Mouse (Mus musculus): ENCODE measurements around the gene 1700020L24Rik. TPM values are rescaled to one million over a fixed set of nuclear protein-coding genes. Genes with fewer than 3 reads are reported as not detected.

1700020L24Rik gene
- polyA plus RNA-seq (2016; fragmentation: Nextera tagmentation; extraction: Ambion mirVana): 0.68 TPM in 1 of 2 replicates, not detected in the other

DNA sequence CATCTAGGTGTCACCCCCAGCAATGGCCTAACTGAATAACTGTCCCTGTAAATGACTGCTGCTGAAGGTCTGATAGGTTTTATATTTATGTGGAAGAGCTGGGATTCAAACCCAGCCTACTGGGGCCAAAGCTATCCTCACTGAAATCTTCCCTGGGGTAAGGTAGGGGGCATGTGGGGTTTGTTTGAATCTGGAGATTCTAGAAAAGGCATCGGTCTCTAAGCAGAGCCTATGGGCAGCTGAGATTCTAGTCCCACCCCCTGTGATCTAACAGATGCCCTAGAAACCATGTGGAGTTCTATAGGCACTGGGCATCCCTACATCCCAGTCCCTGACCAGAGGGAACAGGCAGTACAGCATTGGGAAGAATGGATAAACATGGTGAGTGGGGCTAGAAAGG lies at the start of gene 1700020L24Rik:
Gene 1700020L24Rik (plus strand): TSS at position 301 of the 400 bp plus-strand sequence.
- 95% methylated on average over 1 of the region's 1 CpGs for WGBS
- H3K36me3 ChIP-seq (replicated peaks): no peaks in the 10 kb centered on the region
- no peaks in the 10 kb centered on the region for H3K9me3 ChIP-seq
- H3K4me1 ChIP-seq: peaks cover 16% of the 10 kb centered on the region
- H3K27me3 ChIP-seq (replicated peaks; ENCODE audit: low read depth, poor library complexity, severe bottlenecking): peaks cover 39% of the 10 kb centered on the region
- DNase-seq (ENCODE audit: low spot score): no peak
- no peak within 1 kb of the TSS for H3K27ac ChIP-seq (replicated peaks)
- H3K4me3 ChIP-seq: no peak within 1 kb of the TSS

DNA sequence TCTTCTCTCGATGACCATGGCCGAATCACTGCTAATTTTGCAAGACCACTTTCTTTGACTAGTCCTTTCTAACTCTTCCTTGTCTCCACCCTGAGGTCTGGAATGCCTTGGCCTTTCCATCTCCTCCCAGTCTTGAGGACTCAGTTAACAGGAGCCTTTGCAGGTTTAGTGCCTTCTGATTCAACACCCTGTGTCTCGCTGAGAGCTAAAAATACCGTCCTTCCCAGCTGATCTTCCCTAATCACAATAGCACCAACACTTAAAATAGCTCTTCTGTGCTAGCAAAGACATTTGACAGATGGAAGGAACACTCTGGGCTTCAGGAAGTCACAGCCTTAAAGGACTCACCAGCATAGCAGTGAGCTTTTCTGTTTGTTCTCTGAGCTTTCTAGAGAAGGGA lies 44.4 kb upstream of the 1700020L24Rik start:
- DNase-seq (ENCODE audit: low spot score): no peak
- Histone ChIP-seq H3K4me1 (0 out of 2 replicates have a peak, but pooled peaks cover 6% of the 10 kb centered on the region), H3K4me3 (no peak overlapping the region), H3K27ac (replicated peaks) (no peak overlapping the region), H3K36me3 (replicated peaks) (peaks cover 84% of the 10 kb centered on the region), H3K9me3 (no peaks in the 10 kb centered on the region), H3K27me3 (replicated peaks; ENCODE audit: low read depth, poor library complexity, severe bottlenecking) (no peaks in the 10 kb centered on the region)
- WGBS: 91% methylated on average over 4 of the region's 4 CpGs

DNA sequence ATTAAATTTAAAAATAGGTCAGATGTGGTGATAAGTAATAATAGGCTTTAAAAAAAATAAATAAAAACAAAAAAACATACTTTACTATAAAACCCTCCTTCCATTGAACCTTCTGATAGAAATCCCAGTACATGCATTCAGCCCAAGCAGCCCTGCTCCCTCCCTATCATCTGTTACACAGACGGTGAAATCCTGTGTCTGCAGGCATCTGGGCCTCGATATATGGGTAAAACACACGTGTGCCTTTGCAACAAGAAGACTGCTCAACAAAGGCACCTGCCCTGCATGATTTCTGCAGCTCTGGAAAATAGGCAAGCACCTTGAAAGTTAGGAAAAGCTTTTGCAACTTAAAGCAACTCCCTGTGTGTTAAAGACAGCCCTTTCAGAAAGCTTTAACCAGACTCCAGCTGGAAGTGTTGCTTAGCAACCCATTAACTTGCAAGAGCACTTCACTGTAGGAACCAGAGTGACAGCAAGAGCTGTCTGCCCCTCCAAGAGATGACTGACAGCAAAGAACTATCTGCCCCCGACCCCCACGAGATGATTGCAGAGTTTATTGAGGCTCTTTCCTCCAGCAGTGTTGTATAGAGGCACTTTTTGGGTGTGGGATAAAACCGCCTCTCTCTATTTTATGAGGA lies 42.6 kb upstream of the 1700020L24Rik start:
- 47% methylated on average over 6 of the region's 6 CpGs for WGBS
- DNase-seq (ENCODE audit: low spot score): no peak
- no peak overlapping the region for H3K27ac ChIP-seq (replicated peaks)
- no peaks in the 10 kb centered on the region for H3K27me3 ChIP-seq (replicated peaks; ENCODE audit: low read depth, poor library complexity, severe bottlenecking)
- peaks cover 87% of the 10 kb centered on the region for H3K36me3 ChIP-seq (replicated peaks)
- 0 out of 2 replicates have a peak, but pooled peaks cover 6% of the 10 kb centered on the region for H3K4me1 ChIP-seq
- no peak overlapping the region for H3K4me3 ChIP-seq
- no peaks in the 10 kb centered on the region for H3K9me3 ChIP-seq

DNA sequence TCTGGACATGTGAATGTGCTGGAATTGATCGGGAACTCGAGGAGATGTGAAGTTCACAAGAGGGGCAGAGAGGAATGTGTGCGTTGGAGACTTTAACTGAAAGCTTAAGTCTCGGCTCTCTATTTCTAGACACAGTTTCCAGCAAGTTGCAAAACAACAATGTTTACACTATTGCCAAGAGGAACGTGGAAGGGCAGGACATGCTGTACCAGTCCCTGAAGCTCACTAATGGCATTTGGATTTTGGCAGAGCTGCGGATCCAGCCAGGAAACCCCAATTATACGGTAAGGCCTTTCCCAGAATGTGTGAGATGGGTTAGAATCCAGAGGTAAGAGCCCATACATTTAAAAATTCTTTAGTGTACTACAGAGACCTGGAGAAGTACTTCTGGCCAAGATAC lies 39.9 kb upstream of the 1700020L24Rik start:
- 0 out of 2 replicates have a peak, but pooled peaks cover 6% of the 10 kb centered on the region for H3K4me1 ChIP-seq
- no peak for DNase-seq (ENCODE audit: low spot score)
- no peak overlapping the region for H3K27ac ChIP-seq (replicated peaks)
- no peaks in the 10 kb centered on the region for H3K9me3 ChIP-seq
- no peaks in the 10 kb centered on the region for H3K27me3 ChIP-seq (replicated peaks; ENCODE audit: low read depth, poor library complexity, severe bottlenecking)
- peaks cover 78% of the 10 kb centered on the region for H3K36me3 ChIP-seq (replicated peaks)
- 92% methylated on average over 7 of the region's 7 CpGs for WGBS
- no peak overlapping the region for H3K4me3 ChIP-seq

DNA sequence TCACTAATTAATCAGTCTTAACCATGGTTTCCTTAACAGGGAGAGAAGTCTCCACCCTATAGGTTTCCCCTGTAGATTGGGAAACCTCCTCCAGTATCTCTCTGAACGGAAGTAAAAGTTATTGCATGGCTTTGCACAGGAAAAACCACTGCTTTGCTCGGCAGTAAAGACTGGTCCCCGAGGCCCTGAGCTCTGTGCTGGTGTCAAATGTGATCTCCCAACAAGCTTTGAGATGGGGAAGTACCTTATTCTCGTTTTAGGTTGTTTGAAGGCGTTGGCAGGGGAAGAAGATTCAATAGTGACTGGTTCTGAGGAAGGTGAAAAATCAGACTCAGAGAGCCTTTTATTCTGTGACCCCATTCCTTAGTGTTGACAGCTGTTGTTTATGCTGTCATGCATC lies 38.8 kb upstream of the 1700020L24Rik start:
- H3K27ac ChIP-seq (replicated peaks): no peak overlapping the region
- H3K4me3 ChIP-seq: no peak overlapping the region
- DNase-seq (ENCODE audit: low spot score): no peak
- H3K27me3 ChIP-seq (replicated peaks; ENCODE audit: low read depth, poor library complexity, severe bottlenecking): no peaks in the 10 kb centered on the region
- H3K9me3 ChIP-seq: no peaks in the 10 kb centered on the region
- H3K36me3 ChIP-seq (replicated peaks): peaks cover 78% of the 10 kb centered on the region
- WGBS: 81% methylated on average over 5 of the region's 5 CpGs
- H3K4me1 ChIP-seq: 0 out of 2 replicates have a peak, but pooled peaks cover 6% of the 10 kb centered on the region

DNA sequence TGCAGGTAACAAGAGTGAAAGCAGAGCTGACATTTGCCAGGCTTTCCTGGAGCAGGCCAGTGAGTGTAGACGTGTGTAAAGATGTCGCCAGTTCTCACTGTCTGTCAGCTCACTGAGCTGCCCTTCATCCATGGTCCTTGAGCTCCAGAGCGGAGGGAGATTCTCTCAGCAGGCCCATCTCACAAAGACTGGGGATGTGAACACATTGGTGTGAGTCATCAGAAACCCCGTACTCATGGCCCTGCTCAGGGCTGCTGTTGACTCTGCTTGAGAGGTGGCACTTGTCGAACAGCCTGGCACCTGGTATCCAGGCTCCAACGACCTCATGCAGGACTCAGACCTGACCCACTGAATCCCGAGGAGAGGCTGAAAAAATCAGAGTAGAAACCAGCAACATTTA lies 33.7 kb upstream of the 1700020L24Rik start:
- Histone ChIP-seq H3K36me3 (replicated peaks) (peaks cover 50% of the 10 kb centered on the region), H3K9me3 (no peaks in the 10 kb centered on the region), H3K4me1 (peaks cover 8% of the 10 kb centered on the region), H3K4me3 (no peak overlapping the region), H3K27ac (replicated peaks) (no peak overlapping the region), H3K27me3 (replicated peaks; ENCODE audit: low read depth, poor library complexity, severe bottlenecking) (peaks cover 4% of the 10 kb centered on the region; the same call in 1 of the 2 replicates)
- DNase-seq (ENCODE audit: low spot score): no peak
- 88% methylated on average over 7 of the region's 7 CpGs for WGBS

DNA sequence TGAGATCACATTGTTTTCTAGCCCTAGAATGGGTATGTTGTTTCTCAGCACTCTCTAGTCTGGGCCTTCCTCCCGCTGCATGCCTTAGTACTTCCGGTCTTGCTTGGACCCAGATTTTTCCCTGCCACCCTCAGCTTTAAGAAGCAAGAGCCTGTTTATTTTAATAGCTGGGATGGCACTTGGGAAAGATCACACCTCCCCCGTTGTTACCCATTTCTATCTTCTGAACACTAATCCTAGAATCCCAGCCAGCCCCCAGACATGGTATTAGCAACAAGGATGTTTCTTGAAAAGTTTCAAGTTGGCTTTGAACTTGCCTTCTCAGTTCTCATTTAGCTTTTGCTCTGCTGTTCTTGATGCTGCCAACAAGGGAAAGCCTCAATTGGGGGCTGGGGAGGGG lies 31.1 kb upstream of the 1700020L24Rik start:
- Histone ChIP-seq H3K4me1 (peaks cover 25% of the 10 kb centered on the region), H3K9me3 (no peaks in the 10 kb centered on the region), H3K4me3 (no peak overlapping the region), H3K36me3 (replicated peaks) (peaks cover 30% of the 10 kb centered on the region), H3K27me3 (replicated peaks; ENCODE audit: low read depth, poor library complexity, severe bottlenecking) (peaks cover 20% of the 10 kb centered on the region), H3K27ac (replicated peaks) (no peak overlapping the region)
- no peak for DNase-seq (ENCODE audit: low spot score)
- 63% methylated on average over 3 of the region's 3 CpGs for WGBS

DNA sequence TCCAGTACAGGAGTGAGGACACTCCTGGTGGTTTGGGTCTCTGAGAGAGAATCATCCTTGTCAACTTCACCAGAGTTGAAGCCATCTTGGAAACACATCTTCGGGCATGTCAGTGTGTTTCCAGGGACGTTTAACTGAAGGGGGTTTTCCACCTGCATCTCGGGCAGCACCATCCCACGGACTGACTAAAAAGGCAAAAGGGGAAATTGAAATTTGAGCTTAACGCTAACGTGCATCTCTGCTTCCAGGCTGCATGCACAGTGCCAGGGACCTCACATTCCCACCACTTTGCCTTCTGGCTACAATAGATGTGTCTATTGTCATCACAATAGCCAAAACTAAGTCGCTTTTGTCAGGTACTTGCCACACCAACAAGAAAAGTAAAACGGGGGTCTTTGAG lies 29.2 kb upstream of the 1700020L24Rik start:
- H3K4me3 ChIP-seq: no peak overlapping the region
- 37% methylated on average over 8 of the region's 8 CpGs for WGBS
- H3K4me1 ChIP-seq: peaks cover 25% of the 10 kb centered on the region
- H3K27me3 ChIP-seq (replicated peaks; ENCODE audit: low read depth, poor library complexity, severe bottlenecking): peaks cover 36% of the 10 kb centered on the region
- H3K27ac ChIP-seq (replicated peaks): no peak overlapping the region
- no peaks in the 10 kb centered on the region for H3K9me3 ChIP-seq
- no peak for DNase-seq (ENCODE audit: low spot score)
- peaks cover 15% of the 10 kb centered on the region for H3K36me3 ChIP-seq (replicated peaks)

DNA sequence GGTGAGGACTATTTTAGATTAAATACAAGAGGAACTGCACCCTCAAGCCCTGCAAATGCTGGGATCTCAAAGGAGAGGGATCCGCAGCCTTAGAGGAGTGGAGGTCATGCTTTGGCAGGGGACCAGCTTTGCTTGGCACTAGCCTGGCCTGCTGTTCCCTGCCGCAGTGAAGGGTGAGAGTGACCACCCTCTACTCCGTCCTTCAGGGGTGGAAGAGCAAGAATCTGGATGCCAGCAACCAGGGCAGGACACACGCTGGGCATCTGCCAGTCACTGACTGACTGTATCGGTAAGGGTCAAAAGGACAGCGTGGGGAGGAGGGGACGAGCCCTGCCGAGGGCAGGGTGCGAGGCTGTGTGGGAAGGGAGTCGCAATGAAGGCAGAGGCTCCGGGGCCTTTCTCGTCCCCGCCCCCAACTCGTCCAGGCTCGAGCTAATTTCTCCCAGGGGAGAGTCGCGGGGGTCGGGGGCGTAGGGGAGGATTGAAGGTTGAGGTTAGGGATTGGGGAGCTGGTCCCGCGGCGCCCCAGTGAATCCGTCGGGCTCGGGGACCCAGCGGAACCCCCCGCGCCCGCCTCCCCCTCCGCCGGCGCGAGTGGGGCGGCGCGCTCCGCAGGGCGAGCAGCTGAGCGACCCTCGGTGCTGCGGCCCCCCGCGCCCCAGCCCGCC lies 28.3 kb upstream of the 1700020L24Rik start, which contains the start of gene Rasl10b:
Gene Rasl10b (plus strand): TSS at position 51 of the 668 bp plus-strand sequence.
- DNase-seq (ENCODE audit: low spot score): peak; percentile 62
- Histone ChIP-seq H3K36me3 (replicated peaks) (peaks cover 6% of the 10 kb centered on the region), H3K27me3 (replicated peaks; ENCODE audit: low read depth, poor library complexity, severe bottlenecking) (peaks cover 40% of the 10 kb centered on the region), H3K27ac (replicated peaks) (peak within 1 kb of the TSS; percentile 85), H3K9me3 (no peaks in the 10 kb centered on the region), H3K4me1 (peaks cover 25% of the 10 kb centered on the region), H3K4me3 (peak within 1 kb of the TSS; percentile 87)
- 1% methylated on average over 44 of the region's 44 CpGs for WGBS

DNA sequence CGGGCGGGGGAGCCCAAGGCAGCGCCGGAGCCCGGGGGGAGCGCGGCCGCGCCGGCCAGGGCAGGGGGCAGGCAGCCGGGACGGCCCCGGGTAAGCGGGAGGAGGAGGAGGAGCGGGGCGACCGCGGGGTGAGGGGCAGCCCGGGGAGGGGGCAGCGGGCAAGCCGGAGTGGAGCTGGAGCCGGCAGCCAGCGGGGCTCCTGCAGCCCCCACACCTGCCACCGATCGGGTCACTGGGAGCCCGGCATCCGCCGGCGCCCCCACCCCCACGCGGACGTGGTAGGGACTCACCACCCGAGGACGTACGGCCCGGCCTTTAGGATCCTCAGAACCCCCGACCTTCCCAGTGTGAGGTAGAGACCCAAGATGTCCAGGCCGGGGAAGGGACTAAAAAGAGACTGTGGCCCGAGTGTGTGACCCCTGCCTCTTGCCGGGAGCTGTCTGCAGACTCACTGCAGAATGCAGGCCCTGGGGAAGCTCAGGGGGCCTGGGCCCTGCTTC lies 27.6 kb upstream of the 1700020L24Rik start:
- WGBS: under 1% methylated on average over 40 of the region's 40 CpGs
- H3K27me3 ChIP-seq (replicated peaks; ENCODE audit: low read depth, poor library complexity, severe bottlenecking): peaks cover 40% of the 10 kb centered on the region
- DNase-seq (ENCODE audit: low spot score): peak; percentile 46

DNA sequence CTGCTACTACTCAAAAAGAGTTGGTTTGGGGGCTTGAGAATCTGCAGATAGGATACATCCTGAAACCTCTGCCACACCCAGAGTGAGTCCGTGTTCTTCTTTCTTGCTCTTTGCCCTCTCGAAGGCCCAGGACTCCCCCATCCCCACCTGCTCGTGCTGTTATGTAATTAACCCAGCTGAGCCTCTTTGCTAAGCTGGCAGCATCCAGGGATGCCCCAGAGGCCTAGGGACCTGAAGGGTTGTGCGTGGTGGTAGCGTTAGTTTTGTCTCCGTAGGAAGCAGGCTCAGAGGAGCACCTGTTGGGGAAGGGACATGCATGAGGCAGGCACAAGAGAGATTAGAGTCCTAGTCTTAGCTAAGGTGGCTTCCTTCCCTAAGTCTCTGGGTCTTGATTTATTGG lies 27.0 kb upstream of the 1700020L24Rik start:
- 35% methylated on average over 6 of the region's 6 CpGs for WGBS
- peak overlapping the region; percentile 87 for H3K4me3 ChIP-seq
- no peaks in the 10 kb centered on the region for H3K9me3 ChIP-seq
- peaks cover 25% of the 10 kb centered on the region for H3K4me1 ChIP-seq
- DNase-seq (ENCODE audit: low spot score): no peak
- H3K27me3 ChIP-seq (replicated peaks; ENCODE audit: low read depth, poor library complexity, severe bottlenecking): peaks cover 40% of the 10 kb centered on the region
- no peaks in the 10 kb centered on the region for H3K36me3 ChIP-seq (replicated peaks)
- peak overlapping the region; percentile 85; the same call in 1 of the 2 replicates for H3K27ac ChIP-seq (replicated peaks)

More for the DNA sequence above, 27.6 kb upstream of the 1700020L24Rik start:
- no peaks in the 10 kb centered on the region for H3K36me3 ChIP-seq (replicated peaks)
- peaks cover 25% of the 10 kb centered on the region for H3K4me1 ChIP-seq
- peak overlapping the region; percentile 87 for H3K4me3 ChIP-seq
- no peaks in the 10 kb centered on the region for H3K9me3 ChIP-seq
- H3K27ac ChIP-seq (replicated peaks): peak overlapping the region; percentile 85

DNA sequence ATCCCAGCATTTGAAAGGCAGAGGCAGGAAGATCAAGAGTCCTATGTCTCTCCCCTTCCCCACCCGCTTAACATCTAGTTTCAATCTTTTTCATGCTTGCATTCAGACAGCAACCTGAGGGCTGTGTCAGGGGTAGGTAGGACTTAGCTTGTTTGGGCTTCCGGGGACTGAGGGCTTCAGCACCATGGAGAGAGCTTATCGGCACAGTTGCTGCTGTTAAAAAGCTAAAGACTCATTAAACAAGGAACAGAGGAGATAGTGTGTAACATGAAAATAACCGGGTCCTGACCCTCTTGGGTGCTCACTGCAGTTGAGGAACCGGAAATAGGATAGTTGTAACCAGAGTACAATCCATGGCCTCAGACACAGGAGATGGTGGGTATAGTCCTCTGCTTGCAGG lies 20.4 kb upstream of the 1700020L24Rik start:
- peak; percentile 78 for DNase-seq (ENCODE audit: low spot score)
- Histone ChIP-seq H3K4me1 (peaks cover 7% of the 10 kb centered on the region), H3K4me3 (no peak overlapping the region), H3K9me3 (no peaks in the 10 kb centered on the region), H3K27ac (replicated peaks) (no peak overlapping the region), H3K36me3 (replicated peaks) (no peaks in the 10 kb centered on the region), H3K27me3 (replicated peaks; ENCODE audit: low read depth, poor library complexity, severe bottlenecking) (peaks cover 67% of the 10 kb centered on the region)
- WGBS: 11% methylated on average over 5 of the region's 5 CpGs
